Mouse (Mus musculus): ENCODE measurements around the gene Pctp. TPM values are rescaled to one million over a fixed set of nuclear protein-coding genes. Genes with fewer than 3 reads are reported as not detected.

Gene Pctp
- polyA plus RNA-seq, 1 experiment from 2014 or later, result 10.5 TPM

DNA sequence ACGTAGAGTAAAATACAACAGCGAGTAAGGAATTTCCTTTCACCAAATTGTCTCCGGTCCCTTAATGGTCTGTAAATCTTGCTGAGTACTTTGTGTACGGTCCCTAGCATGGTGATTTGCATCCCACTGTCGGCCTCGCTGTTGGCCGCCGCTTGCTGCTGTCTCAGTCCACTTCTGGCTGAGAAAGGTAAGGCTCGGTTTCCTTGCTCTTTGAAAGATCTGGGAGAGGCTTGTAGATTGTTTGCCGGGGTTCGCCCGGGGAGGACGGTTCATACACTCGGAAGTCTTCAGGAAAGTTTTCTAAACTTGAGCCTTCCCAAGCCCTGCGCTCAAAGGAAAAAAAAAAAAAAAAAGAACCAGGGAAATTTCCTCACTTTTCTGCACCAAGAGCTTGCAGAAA, 27.9 kb upstream of the Pctp start:
- H3K4me1 ChIP-seq (replicated peaks; ENCODE audit: control insufficient read depth, insufficient read depth, low read length), result no peaks in the 10 kb centered on the region; the same call in 1 of the 2 replicates
- peaks cover 11% of the 10 kb centered on the region; the same call in 1 of the 2 replicates for H3K27me3 ChIP-seq (replicated peaks; ENCODE audit: control insufficient read depth, insufficient read depth, low read length)
- no peaks in the 10 kb centered on the region for H3K36me3 ChIP-seq (ENCODE audit: control insufficient read depth, insufficient read depth)
- no peak for ATAC-seq
- H3K9me3 ChIP-seq (ENCODE audit: control insufficient read depth), result no peaks in the 10 kb centered on the region
- WGBS, result 2% methylated on average over 15 of the region's 15 CpGs
- peak overlapping the region; percentile 38 for H3K4me3 ChIP-seq (ENCODE audit: low read depth, low read length)
- no peak overlapping the region for H3K27ac ChIP-seq (ENCODE audit: low read depth, low read length)
- H3K4me2 ChIP-seq (replicated peaks; ENCODE audit: low read depth), result peak overlapping the region; percentile 56
- 0 out of 2 replicates have a peak overlapping the region, but pooled peaks have one; percentile 31 for H3K9ac ChIP-seq (ENCODE audit: low read depth, low read length)
- TF ChIP-seq CTCF (IDR thresholded peaks at IDR 0.05; ENCODE audit: low read depth), result no peak

DNA sequence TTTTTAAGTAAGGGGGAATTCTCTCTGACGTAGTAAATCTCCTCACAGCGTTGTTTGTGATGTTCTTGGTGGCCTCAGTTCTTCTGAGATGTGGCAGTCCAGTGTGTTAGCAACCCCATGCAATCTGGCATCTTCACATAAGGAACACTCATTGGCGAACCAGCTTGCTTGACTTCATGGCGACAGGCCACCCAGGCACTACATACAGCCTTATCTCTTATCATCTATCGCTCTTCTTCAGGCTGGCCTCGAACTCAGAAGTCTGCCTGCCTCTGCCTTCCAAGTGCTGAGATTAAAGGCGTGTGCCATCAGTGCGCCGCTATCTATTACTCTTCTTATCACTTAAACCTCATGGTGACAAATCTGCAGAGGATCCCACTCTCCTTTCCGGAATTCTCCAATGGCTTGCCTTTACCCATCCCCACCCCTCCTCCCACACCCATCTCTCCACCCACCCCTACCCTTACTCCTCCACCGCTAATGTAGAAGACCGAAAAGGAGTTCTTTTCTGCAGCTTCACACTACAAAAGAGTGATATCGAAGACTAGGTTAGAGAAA, 27.2 kb upstream of the Pctp start, which contains the start of gene Tmem100:
Gene Tmem100 (plus strand): TSS at position 508 of the 558 bp plus-strand sequence.
- ATAC-seq, result no peak
- H3K4me2 ChIP-seq (replicated peaks; ENCODE audit: low read depth), result peak within 1 kb of the TSS; percentile 56
- H3K27ac ChIP-seq (ENCODE audit: low read depth, low read length), result no peak within 1 kb of the TSS
- peak within 1 kb of the TSS; percentile 38 for H3K4me3 ChIP-seq (ENCODE audit: low read depth, low read length)
- no peaks in the 10 kb centered on the region for H3K9me3 ChIP-seq (ENCODE audit: control insufficient read depth)
- H3K27me3 ChIP-seq (replicated peaks; ENCODE audit: control insufficient read depth, insufficient read depth, low read length), result peaks cover 11% of the 10 kb centered on the region; the same call in 1 of the 2 replicates
- H3K36me3 ChIP-seq (ENCODE audit: control insufficient read depth, insufficient read depth), result no peaks in the 10 kb centered on the region
- no peaks in the 10 kb centered on the region; the same call in 1 of the 2 replicates for H3K4me1 ChIP-seq (replicated peaks; ENCODE audit: control insufficient read depth, insufficient read depth, low read length)
- peak within 1 kb of the TSS; percentile 31; the same call in 1 of the 2 replicates for H3K9ac ChIP-seq (ENCODE audit: low read depth, low read length)
- TF ChIP-seq CTCF (IDR thresholded peaks at IDR 0.05; ENCODE audit: low read depth), result no peak
- 49% methylated on average over 13 of the region's 13 CpGs for WGBS

GRCm38 (mm10) chr11:90029354-90029753, 26.7 kb upstream of the Pctp start:
- H3K27ac ChIP-seq (ENCODE audit: low read depth, low read length), result no peak overlapping the region
- H3K27me3 ChIP-seq (replicated peaks; ENCODE audit: control insufficient read depth, insufficient read depth, low read length), result peaks cover 11% of the 10 kb centered on the region; the same call in 1 of the 2 replicates
- 41% methylated on average over 10 of the region's 10 CpGs for WGBS

GRCm38 (mm10) chr11:90028746-90029145, 26.1 kb upstream of the Pctp start:
- H3K4me1 ChIP-seq (replicated peaks; ENCODE audit: control insufficient read depth, insufficient read depth, low read length), result no peaks in the 10 kb centered on the region; the same call in 1 of the 2 replicates
- WGBS, result 90% methylated on average over 8 of the region's 8 CpGs
- H3K27me3 ChIP-seq (replicated peaks; ENCODE audit: control insufficient read depth, insufficient read depth, low read length), result peaks cover 11% of the 10 kb centered on the region; the same call in 1 of the 2 replicates
- H3K4me2 ChIP-seq (replicated peaks; ENCODE audit: low read depth), result no peak overlapping the region
- no peak overlapping the region for H3K27ac ChIP-seq (ENCODE audit: low read depth, low read length)
- no peaks in the 10 kb centered on the region for H3K9me3 ChIP-seq (ENCODE audit: control insufficient read depth)
- ATAC-seq, result no peak
- no peaks in the 10 kb centered on the region for H3K36me3 ChIP-seq (ENCODE audit: control insufficient read depth, insufficient read depth)
- no peak overlapping the region for H3K9ac ChIP-seq (ENCODE audit: low read depth, low read length)
- no peak overlapping the region for H3K4me3 ChIP-seq (ENCODE audit: low read depth, low read length)
- no peak for TF ChIP-seq CTCF (IDR thresholded peaks at IDR 0.05; ENCODE audit: low read depth)

More at GRCm38 (mm10) chr11:90029354-90029753, 26.7 kb upstream of the Pctp start:
- Histone ChIP-seq H3K9ac (ENCODE audit: low read depth, low read length) (no peak overlapping the region), H3K36me3 (ENCODE audit: control insufficient read depth, insufficient read depth) (no peaks in the 10 kb centered on the region), H3K4me2 (replicated peaks; ENCODE audit: low read depth) (peak overlapping the region; percentile 51), H3K4me3 (ENCODE audit: low read depth, low read length) (no peak overlapping the region; the same call in 1 of the 2 replicates), H3K9me3 (ENCODE audit: control insufficient read depth) (no peaks in the 10 kb centered on the region), H3K4me1 (replicated peaks; ENCODE audit: control insufficient read depth, insufficient read depth, low read length) (no peaks in the 10 kb centered on the region; the same call in 1 of the 2 replicates)
- no peak for TF ChIP-seq CTCF (IDR thresholded peaks at IDR 0.05; ENCODE audit: low read depth)
- ATAC-seq, result no peak

- Histone ChIP-seq H3K27ac (ENCODE audit: low read depth, low read length) (no peak overlapping the region), H3K4me2 (replicated peaks; ENCODE audit: low read depth) (no peak overlapping the region), H3K9me3 (ENCODE audit: control insufficient read depth) (no peaks in the 10 kb centered on the region), H3K4me1 (replicated peaks; ENCODE audit: control insufficient read depth, insufficient read depth, low read length) (no peaks in the 10 kb centered on the region; the same call in 1 of the 2 replicates), H3K9ac (ENCODE audit: low read depth, low read length) (no peak overlapping the region), H3K4me3 (ENCODE audit: low read depth, low read length) (no peak overlapping the region), H3K27me3 (replicated peaks; ENCODE audit: control insufficient read depth, insufficient read depth, low read length) (peaks cover 8% of the 10 kb centered on the region; the same call in 1 of the 2 replicates), H3K36me3 (ENCODE audit: control insufficient read depth, insufficient read depth) (no peaks in the 10 kb centered on the region)
- TF ChIP-seq CTCF (IDR thresholded peaks at IDR 0.05; ENCODE audit: low read depth), result no peak
- ATAC-seq, result no peak
- WGBS, result 68% methylated on average over 7 of the region's 7 CpGs
Measured at GRCm38 (mm10) chr11:90027216-90027615, 24.5 kb upstream of the Pctp start.

GRCm38 (mm10) chr11:90026802-90027174, 24.1 kb upstream of the Pctp start:
- H3K4me2 ChIP-seq (replicated peaks; ENCODE audit: low read depth), result no peak overlapping the region

More at GRCm38 (mm10) chr11:90026802-90027174, 24.1 kb upstream of the Pctp start:
- Histone ChIP-seq H3K36me3 (ENCODE audit: control insufficient read depth, insufficient read depth) (no peaks in the 10 kb centered on the region), H3K27ac (ENCODE audit: low read depth, low read length) (no peak overlapping the region), H3K4me3 (ENCODE audit: low read depth, low read length) (no peak overlapping the region), H3K4me1 (replicated peaks; ENCODE audit: control insufficient read depth, insufficient read depth, low read length) (no peaks in the 10 kb centered on the region; the same call in 1 of the 2 replicates), H3K27me3 (replicated peaks; ENCODE audit: control insufficient read depth, insufficient read depth, low read length) (peaks cover 8% of the 10 kb centered on the region; the same call in 1 of the 2 replicates), H3K9me3 (ENCODE audit: control insufficient read depth) (no peaks in the 10 kb centered on the region), H3K9ac (ENCODE audit: low read depth, low read length) (no peak overlapping the region)
- WGBS, result 67% methylated on average over 5 of the region's 5 CpGs
- ATAC-seq, result no peak
- no peak for TF ChIP-seq CTCF (IDR thresholded peaks at IDR 0.05; ENCODE audit: low read depth)
